Mouse (Mus musculus): ENCODE measurements around the gene Rptor.

DNA sequence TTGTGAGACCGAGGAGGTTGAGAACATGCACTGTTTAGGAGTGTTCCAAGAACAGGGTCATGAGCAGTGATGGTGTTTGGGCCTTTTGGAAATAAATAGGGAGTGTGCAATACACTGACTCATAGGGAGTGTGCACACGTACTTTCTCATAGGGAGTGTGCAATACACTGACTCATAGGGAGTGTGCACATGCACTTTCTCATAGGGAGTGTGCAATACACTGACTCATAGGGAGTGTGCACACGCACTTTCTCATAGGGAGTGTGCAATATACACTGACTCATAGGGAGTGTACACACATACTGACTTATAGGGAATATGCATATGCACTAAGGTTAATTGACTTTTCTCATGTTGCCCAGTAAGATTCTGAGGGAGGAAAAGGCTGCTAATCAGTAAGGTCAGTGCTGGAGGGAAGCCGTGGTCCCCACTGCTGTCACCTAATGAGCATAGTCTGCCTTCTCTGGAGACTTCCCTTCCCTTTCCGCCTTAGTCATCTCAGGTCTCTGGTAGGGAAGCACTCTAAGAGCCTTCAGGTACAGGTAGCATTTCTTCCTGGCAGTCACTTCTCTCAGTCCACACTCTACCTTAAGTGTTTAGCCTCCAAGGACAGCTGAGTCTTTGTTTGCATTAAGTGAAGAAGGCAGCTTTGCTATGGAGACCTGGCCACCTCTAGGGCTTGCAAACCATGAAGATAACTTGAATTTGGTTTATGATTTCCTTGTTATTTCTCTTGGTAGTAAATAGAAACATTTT is 113.3 kb downstream of the Rptor start:
- TF ChIP-seq CTCF (IDR thresholded peaks at IDR 0.05) (no peak), POLR2A (IDR thresholded peaks at IDR 0.05; ENCODE audit: insufficient read depth, low read depth, low read length) (no peak)

All from heart, adult 2 months (tissue).